Mouse (Mus musculus): ENCODE data around the gene Sbk2.

Gene Sbk2

GRCm38 (mm10) chr7:4895186-4895585 is 69.0 kb downstream of the Sbk2 start:
- no peak for TF ChIP-seq GATA4 (IDR thresholded peaks at IDR 0.05; ENCODE audit: insufficient replicate concordance, low read length)
